Mouse (Mus musculus): Measurements from ENCODE around the gene Pou2f1.
A peak's percentile ranks its signal among the peaks of the same experiment; 100 is the strongest.

Pou2f1 gene

DNA sequence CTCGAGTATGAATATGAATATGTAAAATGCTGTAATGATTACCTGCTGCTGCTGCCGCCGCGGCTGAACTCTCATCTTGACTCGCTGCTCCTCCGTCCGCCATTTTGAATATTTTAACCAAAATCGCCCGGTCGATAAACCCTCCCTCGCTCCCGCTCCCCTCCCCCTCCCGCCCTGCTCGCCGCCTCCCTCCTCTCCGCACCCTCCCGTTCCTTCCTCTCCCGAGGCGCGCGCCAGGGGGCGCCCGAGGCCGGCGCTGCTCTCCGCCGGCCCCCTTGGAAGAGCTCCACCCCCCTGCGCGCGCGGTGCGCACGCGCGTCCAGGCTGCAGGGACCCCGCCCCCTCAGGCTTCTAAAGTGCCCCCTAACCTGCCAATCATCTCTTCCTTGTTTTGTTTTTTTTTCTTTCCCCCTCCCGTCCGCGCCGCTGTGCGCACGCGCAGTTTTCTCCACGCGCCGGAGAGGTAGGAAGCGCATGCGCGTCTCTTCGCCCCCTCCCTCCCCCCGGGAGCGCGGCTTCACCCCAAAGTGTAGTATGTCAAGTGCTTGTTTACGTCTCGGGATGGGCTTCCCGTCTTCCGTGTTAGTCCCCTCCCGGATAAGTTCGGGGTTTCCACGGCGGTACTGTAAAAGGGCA, at the start of gene Pou2f1:
TSS of gene Pou2f1 (minus strand) at position 159 of the 636 bp plus-strand sequence.
- DNase-seq (ENCODE audit: extremely low spot score, low spot score), result peak; percentile 98

DNA sequence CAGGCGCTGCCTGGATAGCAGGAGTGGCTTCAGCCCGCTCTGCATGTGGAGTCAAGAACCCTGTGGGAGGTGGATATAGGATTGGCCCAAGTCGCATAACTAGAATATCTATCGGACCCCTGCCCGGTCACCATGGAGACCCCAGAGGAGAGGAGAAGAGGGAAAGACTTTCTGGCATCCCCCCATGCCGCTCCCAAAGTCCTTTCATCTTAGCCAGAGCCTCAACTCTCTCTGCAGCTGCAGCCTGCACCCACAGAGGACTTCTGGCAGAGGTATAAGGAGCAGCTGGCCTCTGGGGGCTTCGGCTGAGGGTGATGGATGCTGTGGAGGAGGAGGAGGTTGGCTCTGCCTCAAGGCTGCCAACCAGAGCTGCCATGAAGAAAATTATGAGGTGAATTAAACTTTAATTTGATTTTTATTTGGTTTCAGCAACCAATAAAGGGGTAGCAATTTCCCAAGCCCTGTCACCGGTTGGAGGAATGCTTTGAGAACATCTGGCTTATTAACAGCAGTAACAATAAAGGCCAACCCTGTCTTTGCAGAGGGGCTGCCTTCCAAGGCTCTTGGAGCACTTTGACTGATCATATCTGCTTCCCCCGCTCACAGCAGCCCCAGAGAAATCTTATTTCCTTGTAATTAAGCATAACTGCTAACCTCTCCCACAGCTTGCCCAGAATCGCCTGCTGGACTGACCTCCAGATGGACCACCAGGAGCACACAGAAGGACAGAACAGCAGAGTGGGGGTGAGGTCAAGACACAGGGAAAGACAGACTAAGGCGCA, 46.8 kb upstream of the Pou2f1 start:
- peak; percentile 64 for DNase-seq (ENCODE audit: extremely low spot score, low spot score)

DNA sequence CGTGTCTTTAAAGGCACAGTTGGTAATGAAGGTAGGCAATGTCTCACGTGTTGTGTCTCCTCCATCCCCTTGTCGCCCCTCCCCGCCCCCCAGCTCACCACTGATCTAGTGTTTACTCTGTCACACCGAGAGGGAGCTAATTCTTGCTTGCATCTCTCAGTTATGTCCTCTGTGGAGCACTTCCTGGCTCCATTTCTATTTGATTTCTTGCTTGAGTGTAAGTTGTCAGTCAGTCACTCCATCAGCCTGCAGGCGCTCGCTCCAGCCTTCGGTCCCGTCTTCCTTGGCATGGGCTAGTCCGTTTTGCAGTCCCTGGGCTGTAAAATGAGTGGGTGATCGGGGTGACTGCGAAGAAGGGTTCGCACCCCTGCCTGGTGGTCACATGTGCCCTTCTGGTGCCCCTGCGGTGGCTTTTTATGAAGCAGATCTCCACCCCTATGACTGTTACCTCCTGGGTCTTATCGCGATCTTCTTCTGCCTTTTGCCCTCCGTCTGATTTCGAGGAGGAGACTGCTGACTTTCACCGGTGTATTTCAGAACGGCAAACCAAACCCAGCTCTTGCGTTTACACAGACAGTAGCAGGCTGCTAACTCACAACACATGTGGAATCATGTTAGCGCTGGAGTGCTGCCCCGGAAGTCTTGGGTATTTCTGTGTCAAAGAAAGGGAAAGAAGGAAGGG, 45.9 kb upstream of the Pou2f1 start:
- DNase-seq (ENCODE audit: extremely low spot score, low spot score), result peak; percentile 61

DNA sequence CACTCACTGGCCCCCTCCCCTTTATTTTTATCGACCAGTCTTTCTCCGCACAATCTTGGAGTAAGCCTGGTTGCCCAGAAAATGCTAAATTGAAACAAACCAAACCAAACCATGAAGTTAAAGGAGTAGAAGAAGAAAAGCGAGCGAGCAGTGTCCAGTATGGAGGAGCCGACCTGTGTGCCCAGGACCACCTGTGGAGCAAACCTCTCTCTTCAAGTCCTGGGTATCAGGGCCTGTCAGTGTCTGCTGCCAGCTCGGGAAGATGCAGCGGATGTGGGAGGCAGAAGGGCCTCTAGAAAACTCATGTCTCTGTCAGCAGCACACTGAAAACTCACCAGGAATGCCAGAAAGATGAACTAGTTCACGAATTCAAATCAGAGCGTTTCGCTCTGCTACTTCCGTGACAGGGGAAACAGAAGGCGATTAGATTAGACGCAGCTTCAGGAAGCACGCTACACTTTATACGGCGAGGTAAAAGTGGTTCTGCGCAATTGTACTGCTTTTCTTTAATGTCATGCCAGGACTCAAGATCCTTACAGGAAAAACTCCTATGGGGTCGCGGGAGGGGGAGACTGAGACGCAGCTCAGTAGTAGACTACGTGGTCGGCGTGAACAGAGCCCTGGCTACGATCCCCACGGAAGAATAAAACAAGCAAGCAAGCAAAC, 45.2 kb upstream of the Pou2f1 start:
- peak; percentile 43 for DNase-seq (ENCODE audit: extremely low spot score, low spot score)

DNA sequence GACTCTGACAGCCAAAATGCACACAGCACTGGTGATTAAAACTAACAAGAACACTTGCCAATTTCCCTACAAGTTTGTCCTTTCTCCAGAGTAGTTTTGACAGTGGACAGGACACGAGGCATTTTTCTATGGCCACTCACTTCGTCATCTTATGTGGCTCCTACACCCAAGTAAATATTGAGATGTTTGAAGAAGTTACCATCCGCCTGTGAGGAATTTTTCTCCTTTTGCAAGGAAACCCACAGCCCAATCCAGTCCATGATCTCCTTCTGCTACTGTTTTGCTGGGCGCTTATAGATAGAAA, 43.4 kb upstream of the Pou2f1 start:
- no peak for DNase-seq (ENCODE audit: extremely low spot score, low spot score)

DNA sequence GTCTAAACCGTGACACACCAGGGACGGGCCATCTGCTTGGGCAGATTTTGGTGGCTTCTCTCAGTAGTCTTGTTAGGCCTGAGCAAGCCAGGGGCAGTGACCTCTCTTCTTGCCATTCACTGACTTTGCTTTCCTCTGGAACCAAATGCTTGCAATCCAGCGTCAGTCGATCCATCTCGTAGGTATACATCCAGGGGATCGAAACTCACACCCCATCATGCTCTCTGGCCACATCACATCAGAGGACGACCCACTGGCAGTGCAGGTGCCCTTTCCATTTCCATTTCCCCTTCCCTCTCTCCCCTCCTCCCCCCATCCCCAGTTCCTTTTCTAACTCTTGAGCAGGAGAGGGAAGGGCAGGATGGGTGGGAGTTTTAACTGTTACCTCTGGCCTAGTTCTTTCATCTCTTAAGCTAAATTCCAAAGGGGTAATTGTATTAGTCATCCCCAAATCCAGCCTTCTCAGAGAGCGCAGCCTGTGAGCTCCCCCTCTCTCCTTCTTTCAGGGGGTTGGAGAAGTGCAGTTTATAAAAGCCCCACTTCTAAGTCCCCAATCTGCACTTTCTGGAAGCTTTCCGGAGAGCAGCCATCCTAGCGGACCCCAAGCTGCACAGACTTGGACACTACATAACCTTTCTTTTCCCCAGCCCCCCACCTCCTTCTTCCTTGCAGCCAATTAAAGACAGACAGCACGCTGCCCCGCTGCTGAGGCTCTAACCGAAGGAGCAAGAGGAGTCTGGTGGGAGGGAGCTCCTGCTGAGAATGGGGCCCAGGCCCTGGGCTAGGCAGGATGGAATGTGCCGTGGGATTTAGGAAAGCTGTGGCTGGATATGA, 42.8 kb upstream of the Pou2f1 start:
- DNase-seq (ENCODE audit: extremely low spot score, low spot score), result peak; percentile 52

DNA sequence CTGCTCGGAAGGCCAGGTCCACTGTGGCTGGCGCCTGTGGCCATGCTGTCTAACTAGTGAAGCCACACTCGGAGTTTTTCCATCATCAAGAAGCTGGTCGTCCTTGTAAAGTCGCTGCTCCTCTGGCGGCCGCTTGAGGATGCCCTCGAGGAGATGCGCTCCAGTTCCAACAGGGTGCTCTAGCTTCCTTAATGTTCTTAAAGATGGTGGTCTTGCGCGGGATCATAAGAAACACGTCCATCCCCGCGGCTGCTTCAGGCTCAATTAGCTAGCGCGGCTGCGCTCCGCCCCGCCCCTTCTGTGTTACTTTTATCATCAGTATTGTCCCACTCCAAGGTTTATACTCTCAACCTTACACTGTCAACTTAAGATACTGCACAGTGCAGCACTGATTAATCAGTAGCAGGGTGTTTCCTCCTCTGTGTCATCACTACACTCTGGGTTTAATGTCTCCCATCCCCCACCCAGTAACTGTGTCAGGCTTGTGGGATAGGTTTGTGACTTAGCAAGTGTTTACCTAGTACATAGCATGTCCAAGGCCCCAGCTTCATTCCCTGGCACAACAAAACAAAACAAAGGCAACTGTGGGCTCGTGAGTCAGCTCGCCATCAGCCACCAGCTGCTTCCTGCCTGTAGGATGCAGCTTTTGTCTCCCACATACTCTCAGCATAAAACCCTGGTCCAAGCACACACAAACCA, 41.1 kb upstream of the Pou2f1 start:
- DNase-seq (ENCODE audit: extremely low spot score, low spot score), result peak; percentile 29

DNA sequence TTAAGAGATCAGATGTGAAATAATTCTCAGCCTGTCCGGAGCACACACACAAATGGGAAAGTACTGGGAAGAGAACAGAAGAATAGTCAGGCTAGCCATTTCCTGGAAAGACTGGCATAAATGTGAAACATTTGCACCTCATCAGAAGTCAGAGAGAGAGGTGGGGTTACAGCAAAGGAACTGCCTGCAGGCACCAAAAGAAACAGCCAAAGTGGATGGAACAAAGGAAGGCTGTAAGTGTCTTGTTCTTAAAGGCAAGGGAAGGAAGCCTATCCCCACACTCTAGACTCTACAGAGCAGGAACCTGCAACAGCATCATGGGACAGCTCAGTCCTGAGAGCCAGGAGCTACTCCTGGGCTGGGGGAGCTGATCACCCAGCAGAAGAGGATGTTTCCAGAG, 39.0 kb upstream of the Pou2f1 start:
- no peak for DNase-seq (ENCODE audit: extremely low spot score, low spot score)

DNA sequence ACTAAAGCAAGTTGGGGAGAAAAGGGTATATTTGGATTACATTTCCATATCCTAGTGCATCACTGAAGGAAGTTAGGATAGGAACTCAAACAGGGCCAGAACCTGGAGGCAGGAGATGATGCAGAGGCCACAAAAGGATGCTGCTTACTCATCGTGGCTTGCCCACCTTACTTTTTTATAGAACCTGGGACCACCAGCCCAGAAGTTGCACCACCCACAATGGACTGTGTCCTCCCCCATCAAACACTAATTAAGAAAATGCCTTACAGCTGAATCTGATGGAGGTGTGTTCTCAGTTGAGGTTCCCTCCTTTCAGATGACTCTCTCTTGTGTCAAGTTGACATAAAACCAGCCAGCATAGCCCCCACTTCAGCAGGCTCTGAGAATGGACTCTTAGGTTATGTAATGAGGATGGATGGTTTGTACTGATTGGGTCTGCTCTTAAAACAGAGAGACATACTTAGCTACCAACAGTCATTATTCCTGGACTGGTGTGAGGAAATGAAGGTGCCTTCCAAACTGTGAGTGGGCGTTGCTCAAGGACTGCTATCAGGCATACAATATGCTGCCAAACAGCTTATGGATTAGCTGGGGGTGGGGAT, 36.4 kb upstream of the Pou2f1 start:
- no peak for DNase-seq (ENCODE audit: extremely low spot score, low spot score)

DNA sequence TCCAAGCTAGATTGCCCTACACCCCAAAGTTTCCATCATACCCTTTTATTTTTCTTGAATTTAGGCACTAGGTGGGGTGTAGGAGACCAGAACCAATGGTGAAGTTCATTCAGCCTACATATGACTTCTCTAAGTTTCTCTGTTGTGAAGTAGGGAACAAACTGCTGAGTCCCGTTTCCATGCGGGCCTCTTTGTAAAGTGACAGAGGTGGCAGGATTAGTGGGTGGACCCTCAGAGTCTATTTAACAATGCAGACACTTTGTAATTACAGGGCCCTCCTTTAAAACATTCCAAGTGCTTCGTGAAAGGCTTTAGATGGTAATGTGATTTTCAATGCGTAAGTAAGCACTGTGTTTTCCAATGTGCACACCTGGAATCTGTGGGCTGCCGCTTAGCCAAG, 32.6 kb upstream of the Pou2f1 start:
- no peak for DNase-seq (ENCODE audit: extremely low spot score, low spot score)

DNA sequence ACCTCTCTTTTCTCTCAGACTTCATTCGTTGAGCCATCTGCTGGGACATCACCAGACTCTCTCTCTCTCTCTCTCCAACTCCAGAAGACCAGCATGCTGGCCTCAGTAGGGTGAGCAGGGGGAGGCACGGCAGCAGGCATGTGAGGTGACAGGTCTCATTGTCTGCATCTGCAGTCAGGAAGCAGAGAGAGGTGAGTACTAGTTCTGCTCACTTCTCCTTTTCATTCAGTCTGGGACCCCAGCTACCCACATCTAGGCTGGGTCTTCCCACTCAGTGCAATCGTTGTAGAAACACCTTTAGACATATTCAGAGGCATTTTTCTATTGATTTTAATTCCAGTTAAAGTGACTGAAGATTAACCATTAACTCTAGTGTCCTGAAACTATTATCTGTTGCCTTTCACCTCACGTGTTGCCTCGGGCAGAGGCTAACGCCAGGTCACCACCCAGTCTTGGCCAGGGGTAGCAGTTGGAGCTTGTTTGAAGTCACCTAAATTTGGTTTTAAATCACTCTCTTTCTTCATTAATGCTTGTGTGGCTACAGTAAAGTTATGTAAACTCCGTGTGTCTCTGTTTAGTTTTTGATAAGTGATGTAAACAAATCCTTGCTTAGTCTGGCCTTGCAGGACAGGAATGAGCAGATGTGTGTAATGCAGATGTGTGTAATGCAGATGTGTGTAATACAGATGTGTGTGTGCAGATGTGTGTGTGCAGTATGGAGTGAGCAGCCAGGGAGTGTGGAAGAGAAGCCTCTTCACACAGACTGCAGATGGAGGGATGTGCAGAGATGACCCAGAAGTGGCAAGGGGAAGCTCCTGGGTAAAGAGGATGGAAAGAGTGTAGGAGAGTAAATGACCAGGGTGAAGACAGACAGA, 29.4 kb upstream of the Pou2f1 start:
- no peak for DNase-seq (ENCODE audit: extremely low spot score, low spot score)

DNA sequence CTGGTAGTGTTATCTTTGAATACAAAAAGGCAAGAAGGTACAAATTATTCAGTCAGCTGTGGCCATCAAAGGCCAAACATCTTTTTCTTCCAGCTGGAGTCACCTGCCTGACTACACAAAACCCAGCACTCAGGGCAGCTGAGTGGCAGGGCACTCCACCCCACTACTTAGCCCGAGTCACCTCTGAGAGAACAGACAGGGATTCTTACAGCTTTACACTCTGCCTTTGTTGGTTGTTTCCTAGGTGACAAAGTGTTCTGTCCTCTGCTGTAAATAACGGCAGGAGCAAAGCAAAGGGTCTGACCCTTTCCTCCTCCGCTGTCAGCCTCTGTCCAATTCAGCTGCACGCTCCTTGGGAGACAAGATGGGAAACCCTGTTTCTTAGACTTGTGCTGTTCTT, 21.5 kb upstream of the Pou2f1 start:
- peak; percentile 26 for DNase-seq (ENCODE audit: extremely low spot score, low spot score)

DNA sequence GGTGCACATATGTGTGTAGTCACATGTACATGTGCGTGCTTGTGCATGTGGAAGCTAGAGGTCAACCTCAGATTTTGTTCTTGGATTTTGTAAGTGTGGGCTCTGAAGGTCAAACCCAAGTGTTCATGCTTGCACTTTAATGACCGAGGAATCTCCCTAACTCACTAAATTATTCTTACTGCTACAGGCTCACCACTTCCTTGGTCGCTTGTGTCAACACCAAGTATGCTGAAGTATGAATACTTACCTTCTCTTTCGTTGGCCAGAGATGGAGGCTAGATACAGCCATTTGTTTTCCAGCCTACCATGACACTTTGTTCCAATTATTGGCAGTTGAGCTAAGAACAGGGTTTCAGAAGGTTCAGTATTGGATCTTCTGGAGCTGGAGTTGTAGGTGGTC, 14.7 kb upstream of the Pou2f1 start:
- no peak for DNase-seq (ENCODE audit: extremely low spot score, low spot score)

DNA sequence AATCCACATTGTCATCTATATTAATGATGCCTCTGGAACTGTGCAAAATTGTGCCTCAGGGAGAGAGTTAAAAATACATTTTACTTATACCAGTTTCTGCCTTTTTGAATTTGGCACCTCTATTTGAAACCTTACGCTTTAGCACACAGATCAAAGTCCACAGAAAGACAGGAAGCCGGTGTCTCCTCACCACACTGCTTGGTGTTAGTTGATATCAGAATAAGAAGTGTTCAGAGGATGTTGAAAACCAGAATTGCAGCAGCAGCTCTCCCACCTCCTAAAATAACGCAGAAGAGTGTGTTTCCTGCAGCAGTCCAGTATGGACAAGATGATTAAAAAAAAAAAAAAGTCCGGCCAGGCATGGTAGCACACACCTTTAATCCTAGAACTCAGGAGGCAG, 13.8 kb upstream of the Pou2f1 start:
- no peak for DNase-seq (ENCODE audit: extremely low spot score, low spot score)

DNA sequence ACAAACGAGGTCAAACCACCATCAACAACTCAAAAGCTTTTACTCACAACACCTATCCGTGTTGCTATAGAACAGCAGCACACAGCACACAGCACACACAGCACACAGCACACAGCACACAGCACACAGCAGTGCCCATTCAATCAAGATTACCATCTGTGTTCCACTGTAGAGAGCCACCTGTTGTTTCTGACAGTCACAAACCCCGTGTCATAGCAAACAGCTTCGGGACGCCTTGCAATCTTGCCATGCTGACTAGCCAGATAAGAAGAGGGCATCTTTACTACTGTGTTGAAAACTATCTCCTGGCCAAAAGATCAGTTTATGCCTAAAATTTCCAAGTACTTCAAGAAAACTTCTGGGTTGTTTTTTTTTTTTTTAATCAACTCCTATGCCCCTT, 12.1 kb upstream of the Pou2f1 start:
- no peak for DNase-seq (ENCODE audit: extremely low spot score, low spot score)

DNA sequence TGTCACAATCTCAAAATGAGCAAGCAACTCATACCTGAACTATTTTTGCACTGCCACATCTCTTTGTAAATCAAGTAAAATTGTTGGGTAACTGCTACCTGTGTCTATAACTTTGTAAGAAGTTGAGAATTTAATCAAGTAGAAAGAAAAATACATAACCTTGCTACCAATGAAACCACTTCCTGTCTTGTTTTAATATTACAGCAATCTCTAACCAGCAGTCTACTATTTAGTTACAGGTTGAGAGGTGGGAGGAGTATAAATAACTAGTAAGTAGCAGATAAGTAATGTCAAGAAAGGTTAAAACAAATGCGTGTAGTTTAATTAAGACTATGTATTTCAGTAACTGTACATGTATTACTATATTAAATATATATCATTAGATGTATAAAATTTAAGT, 7.6 kb upstream of the Pou2f1 start:
- DNase-seq (ENCODE audit: extremely low spot score, low spot score), result no peak

DNA sequence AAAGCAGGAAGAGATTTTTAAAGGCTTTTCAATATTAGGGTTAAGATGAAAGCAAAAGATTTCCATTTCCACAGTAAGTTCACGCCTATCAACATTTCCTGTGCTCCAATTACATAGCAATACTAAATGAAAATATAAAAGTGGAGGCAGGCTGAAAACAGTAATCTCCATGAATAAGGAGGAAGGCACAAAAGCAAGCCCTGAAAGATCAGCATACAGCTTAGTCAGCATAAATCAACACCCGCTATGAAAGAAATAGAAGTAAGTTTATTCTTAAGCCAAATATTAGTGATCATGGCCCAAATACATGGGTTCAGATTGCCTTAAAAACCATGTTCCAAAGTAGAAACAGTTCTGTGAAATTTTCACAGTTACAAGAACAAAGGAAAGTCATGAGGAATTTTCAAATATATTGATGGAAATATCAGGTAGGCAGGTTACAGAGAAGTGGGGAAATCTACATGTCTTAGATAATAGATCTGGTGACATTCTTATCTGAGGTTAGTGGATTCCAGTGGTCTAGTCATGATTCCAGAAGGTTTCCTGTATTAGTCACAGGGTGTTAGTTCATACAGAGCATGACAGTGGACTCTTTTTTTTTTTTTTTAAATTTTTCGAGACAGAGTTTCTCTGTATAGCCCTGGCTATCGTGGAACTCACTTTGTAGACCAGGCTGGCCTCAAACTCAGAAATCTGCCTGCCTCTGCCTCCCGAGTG, 6.3 kb upstream of the Pou2f1 start:
- no peak for DNase-seq (ENCODE audit: extremely low spot score, low spot score)

DNA sequence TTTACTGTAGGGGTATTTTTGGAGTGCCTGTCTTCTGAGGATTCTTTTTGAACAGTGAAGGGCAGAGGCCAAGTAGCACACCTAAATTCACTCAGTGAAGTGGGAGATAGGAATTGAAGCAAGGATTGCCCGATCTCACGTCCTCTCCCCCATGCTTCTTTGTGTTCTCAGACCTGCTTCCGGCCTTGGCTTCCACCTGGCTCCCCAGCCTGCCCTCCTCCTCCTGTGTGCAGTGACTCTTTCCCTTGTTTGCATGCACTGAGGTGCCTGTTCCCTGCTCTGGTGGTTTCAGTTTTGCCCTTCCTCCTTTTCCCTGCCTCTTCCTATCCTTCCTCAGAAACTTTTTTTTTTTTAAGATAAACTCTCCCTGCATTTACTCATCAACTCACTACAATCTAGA, 4.5 kb upstream of the Pou2f1 start:
- DNase-seq (ENCODE audit: extremely low spot score, low spot score), result no peak
